Mouse (Mus musculus) kidney, postnatal 10 days (tissue): ENCODE measurements around the gene Scn8a.
A peak's percentile ranks its signal among the peaks of the same experiment; 100 is the strongest.

Experiments used
- DNase-seq: peaks from one replicate; pipeline ENCODE4 v3.0.0; 2021; ENCODE audit warnings: mixed read lengths

Gene Scn8a

GRCm38 (mm10) chr15:101075656-101076055, 206.0 kb downstream of the Scn8a start:
- peak; percentile 49 for DNase-seq

- peak; percentile 67 for DNase-seq
Observed at GRCm38 (mm10) chr15:101076071-101077000, 206.7 kb downstream of the Scn8a start.

GRCm38 (mm10) chr15:101077001-101077812, 207.5 kb downstream of the Scn8a start:
- DNase-seq = peak; percentile 64

- peak; percentile 79 for DNase-seq
Observed at GRCm38 (mm10) chr15:101077813-101078730, 208.4 kb downstream of the Scn8a start, which contains the start of gene Fignl2. Gene Fignl2, minus strand, starts transcription at chr15:101078567.

GRCm38 (mm10) chr15:101078731-101079156, 209.1 kb downstream of the Scn8a start:
- peak; percentile 96 for DNase-seq

- no peak for DNase-seq
Observed at GRCm38 (mm10) chr15:101080031-101080520, 210.4 kb downstream of the Scn8a start.

- DNase-seq = no peak
Observed at GRCm38 (mm10) chr15:101081035-101081548, 211.4 kb downstream of the Scn8a start.

GRCm38 (mm10) chr15:101082236-101082635, 212.6 kb downstream of the Scn8a start:
- no peak for DNase-seq

GRCm38 (mm10) chr15:101084499-101084898, 214.8 kb downstream of the Scn8a start:
- no peak for DNase-seq

- DNase-seq = no peak
Observed at GRCm38 (mm10) chr15:101086451-101086850, 216.8 kb downstream of the Scn8a start.

GRCm38 (mm10) chr15:101086956-101087355, 217.3 kb downstream of the Scn8a start:
- DNase-seq = peak; percentile 63

GRCm38 (mm10) chr15:101088291-101088690, 218.6 kb downstream of the Scn8a start:
- DNase-seq = no peak

- DNase-seq = no peak
Observed at GRCm38 (mm10) chr15:101091551-101091950, 221.9 kb downstream of the Scn8a start.

GRCm38 (mm10) chr15:101092121-101092828, 222.6 kb downstream of the Scn8a start:
- peak; percentile 52 for DNase-seq

GRCm38 (mm10) chr15:101092829-101093648, 223.4 kb downstream of the Scn8a start:
- DNase-seq = peak; percentile 84

GRCm38 (mm10) chr15:101093988-101094387, 224.3 kb downstream of the Scn8a start:
- DNase-seq = no peak

- no peak for DNase-seq
Observed at GRCm38 (mm10) chr15:101094979-101095378, 225.3 kb downstream of the Scn8a start.

GRCm38 (mm10) chr15:101095392-101095791, 225.7 kb downstream of the Scn8a start:
- DNase-seq = no peak
